Mouse (Mus musculus) heart, adult 2 months (tissue): Measurements from ENCODE around the gene Plcb3.

Experiments
- CTCF ChIP-seq: fragments of 200-600 bp; IDR thresholded peaks from 2 replicates; pipeline ENCODE4 v1.8.1; 2022; ENCODE audit warnings: antibody characterized with exemption, mild to moderate bottlenecking, moderate library complexity
- EP300 ChIP-seq: fragments of 200-500 bp; IDR thresholded peaks from 2 replicates; pipeline ENCODE4 v1.6.1; 2011; ENCODE audit warnings: low read depth, low read length, control low read depth; ENCODE audit not compliant: insufficient read depth
- POLR2A ChIP-seq: fragments of 200-500 bp; IDR thresholded peaks from 2 replicates; pipeline ENCODE4 v1.6.1; 2011; ENCODE audit warnings: mild to moderate bottlenecking, low read depth, low read length, control low read depth; ENCODE audit not compliant: insufficient read depth

GRCm38 (mm10) chr19:6934195-6934977 lies 41.9 kb downstream of the Plcb3 start, which contains the start of gene Kcnk4:
- TF ChIP-seq POLR2A (no peak), CTCF (no peak), EP300 (no peak)
